Mouse (Mus musculus) stomach, embryonic 16.5 days (tissue): ENCODE results near the gene Mybpc3. TPM values are rescaled to one million over a fixed set of nuclear protein-coding genes. Genes with fewer than 3 reads are reported as not detected.

Experiments used
- ATAC-seq: fragments of 200-750 bp; cut with Nextera tagmentation; 2 replicates; pipeline ENCODE4 v1.8.0; 2017; ENCODE audit warnings: moderate number of reproducible peaks, moderate TSS enrichment; ENCODE audit not compliant: insufficient read depth, low FRiP score
- H3K27ac ChIP-seq: fragments of 300-500 bp; sonication (generic); 2 replicates; pipeline ENCODE4 v1.5.1; 2014; ENCODE audit warnings: low read length
- H3K27me3 ChIP-seq: fragments of 300-500 bp; sonication (generic); 2 replicates; pipeline ENCODE4 v1.6.1; 2014; ENCODE audit warnings: low read length, control low read depth, mixed read lengths; ENCODE audit not compliant: control insufficient read depth, insufficient read depth
- H3K36me3 ChIP-seq: fragments of 300-500 bp; sonication (generic); 2 replicates; pipeline ENCODE4 v1.6.1; 2014; ENCODE audit warnings: low read length; ENCODE audit not compliant: control insufficient read depth, insufficient read depth
- H3K4me1 ChIP-seq: fragments of 300-500 bp; sonication (generic); 2 replicates; pipeline ENCODE4 v1.6.1; 2014; ENCODE audit warnings: low read length, control low read depth, mixed read lengths; ENCODE audit not compliant: control insufficient read depth, insufficient read depth
- H3K4me2 ChIP-seq: fragments of 300-500 bp; sonication (generic); 2 replicates; pipeline ENCODE4 v1.6.1; 2014; ENCODE audit warnings: low read depth, low read length, mixed read lengths
- H3K4me3 ChIP-seq: fragments of 300-500 bp; sonication (generic); replicated peaks from 2 replicates; pipeline ENCODE4 v1.5.1; 2014; ENCODE audit warnings: mild to moderate bottlenecking, low read length
- H3K9ac ChIP-seq: fragments of 300-500 bp; sonication (generic); 2 replicates; pipeline ENCODE4 v1.6.1; 2014; ENCODE audit warnings: low read length
- H3K9me3 ChIP-seq: fragments of 300-500 bp; sonication (generic); replicated peaks from 2 replicates; pipeline ENCODE4 v1.6.1; 2016; ENCODE audit warnings: low read length, control low read depth; ENCODE audit not compliant: control insufficient read depth
- WGBS: fragments of 180-500 bp; shearing (Covaris S2); extraction: QIAGEN DNeasy Blood & Tissue Kit; methylation state at CpG from one replicate; pipeline ENCODE4 v1.1.7; 2014; 5-methylcytosine and 5-hydroxymethylcytosine counted together
- polyA plus RNA-seq: library from polyadenylated mRNA; unstranded; fragments of >200 nt; fragmentation: Nextera tagmentation; extraction: Ambion mirVana; gene quantifications from 2 replicates; pipeline ENCODE4 v1.2.1, GENCODE M21; 2015

Mybpc3 gene
- polyA plus RNA-seq, 1 experiment from 2014 or later, result 0.54 TPM

- no peaks in the 10 kb centered on the region for H3K4me1 ChIP-seq
- no peak overlapping the region for H3K27ac ChIP-seq
- peak overlapping the region; percentile 73 for H3K9ac ChIP-seq
- 8% methylated on average over 39 of the region's 42 CpGs for WGBS
- peak overlapping the region; percentile 76 for H3K4me2 ChIP-seq
- H3K27me3 ChIP-seq, result no peaks in the 10 kb centered on the region
- H3K4me3 ChIP-seq, result peak overlapping the region; percentile 44
- ATAC-seq, result peak; percentile 78
- no peaks in the 10 kb centered on the region for H3K9me3 ChIP-seq
- H3K36me3 ChIP-seq, result no peaks in the 10 kb centered on the region
Measured at GRCm38 (mm10) chr2:91114781-91115577, 3.0 kb upstream of the Mybpc3 start.

DNA sequence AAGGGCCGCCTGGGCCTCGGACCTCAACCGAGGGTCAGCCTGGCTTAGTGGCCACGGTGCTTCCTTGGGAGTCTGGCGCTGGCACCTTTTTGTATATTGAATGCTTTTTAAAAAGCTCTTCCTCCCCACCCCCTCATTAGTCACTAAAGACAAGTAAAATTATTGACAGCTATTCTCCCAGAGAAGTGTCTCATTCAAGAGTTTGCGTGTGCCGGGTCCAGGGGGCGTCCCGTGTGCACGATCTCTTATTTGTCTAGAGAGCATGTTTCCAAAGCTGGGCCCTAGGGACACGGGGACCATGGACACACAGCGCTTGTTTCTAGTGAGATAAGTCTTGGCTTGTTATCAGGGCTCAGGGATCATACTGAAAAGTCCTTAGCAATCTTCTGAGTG lies 2.4 kb upstream of the Mybpc3 start:
- Histone ChIP-seq H3K4me1 (no peaks in the 10 kb centered on the region), H3K4me3 (peak overlapping the region; percentile 44), H3K9ac (peak overlapping the region; percentile 73), H3K27me3 (no peaks in the 10 kb centered on the region), H3K36me3 (no peaks in the 10 kb centered on the region), H3K27ac (no peak overlapping the region), H3K9me3 (no peaks in the 10 kb centered on the region), H3K4me2 (peak overlapping the region; percentile 76)
- no peak for ATAC-seq
- 32% methylated on average over 12 of the region's 12 CpGs for WGBS

DNA sequence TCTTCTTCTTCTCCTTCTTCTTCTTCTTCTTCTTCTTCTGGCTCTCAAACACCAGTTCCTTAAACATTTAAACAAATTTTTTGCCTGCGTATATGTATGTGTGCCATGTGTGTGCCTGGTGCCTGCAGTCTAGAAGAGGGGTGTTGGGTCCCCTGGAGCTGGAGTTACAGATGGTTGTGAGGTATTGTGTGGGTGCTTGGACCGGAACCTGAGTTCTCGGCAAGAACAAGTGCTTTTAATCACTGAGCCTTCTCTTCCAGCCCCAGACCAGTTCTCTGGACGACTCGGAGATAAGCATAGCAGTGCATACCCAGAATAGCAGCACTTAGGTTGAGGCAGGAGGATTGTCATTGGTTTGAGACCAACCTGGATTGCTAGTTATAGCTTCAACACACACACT lies 1.1 kb upstream of the Mybpc3 start:
- H3K36me3 ChIP-seq, result no peaks in the 10 kb centered on the region
- H3K9ac ChIP-seq, result no peak overlapping the region
- H3K9me3 ChIP-seq, result no peaks in the 10 kb centered on the region
- no peaks in the 10 kb centered on the region for H3K4me1 ChIP-seq
- WGBS, result 76% methylated on average over 5 of the region's 5 CpGs
- no peak for ATAC-seq
- H3K27ac ChIP-seq, result no peak overlapping the region
- no peak overlapping the region for H3K4me3 ChIP-seq
- no peaks in the 10 kb centered on the region for H3K27me3 ChIP-seq
- no peak overlapping the region for H3K4me2 ChIP-seq

GRCm38 (mm10) chr2:91118647-91119046 lies 703 bp downstream of the Mybpc3 start:
- no peak overlapping the region for H3K27ac ChIP-seq
- ATAC-seq, result no peak
- no peaks in the 10 kb centered on the region for H3K4me1 ChIP-seq
- no peak overlapping the region for H3K4me2 ChIP-seq
- no peaks in the 10 kb centered on the region for H3K36me3 ChIP-seq
- H3K9me3 ChIP-seq, result no peaks in the 10 kb centered on the region
- H3K9ac ChIP-seq, result no peak overlapping the region
- H3K27me3 ChIP-seq, result no peaks in the 10 kb centered on the region
- H3K4me3 ChIP-seq, result no peak overlapping the region
- 69% methylated on average over 1 of the region's 1 CpGs for WGBS

DNA sequence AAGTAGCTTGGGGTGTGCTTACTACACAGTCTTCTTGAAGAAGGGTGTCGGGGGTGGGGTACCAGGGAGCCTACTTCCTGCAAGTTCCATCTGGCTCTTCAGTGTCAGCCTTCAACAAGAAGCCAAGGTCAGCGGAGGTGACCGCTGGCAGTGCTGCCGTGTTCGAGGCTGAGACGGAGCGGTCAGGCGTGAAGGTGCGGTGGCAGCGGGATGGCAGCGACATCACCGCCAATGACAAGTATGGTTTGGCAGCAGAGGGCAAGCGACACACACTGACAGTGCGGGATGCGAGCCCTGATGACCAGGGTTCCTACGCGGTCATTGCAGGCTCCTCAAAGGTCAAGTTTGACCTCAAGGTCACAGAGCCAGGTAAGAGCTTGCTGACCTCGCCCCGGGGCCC lies 1.1 kb downstream of the Mybpc3 start:
- H3K4me3 ChIP-seq, result no peak overlapping the region
- no peak overlapping the region for H3K27ac ChIP-seq
- whole genome bisulfite sequencing, result 89% methylated on average over 19 of the region's 19 CpGs
- no peaks in the 10 kb centered on the region for H3K9me3 ChIP-seq
- H3K9ac ChIP-seq, result no peak overlapping the region
- no peak overlapping the region for H3K4me2 ChIP-seq
- no peaks in the 10 kb centered on the region for H3K4me1 ChIP-seq
- ATAC-seq, result no peak
- H3K27me3 ChIP-seq, result no peaks in the 10 kb centered on the region
- no peaks in the 10 kb centered on the region for H3K36me3 ChIP-seq

GRCm38 (mm10) chr2:91119551-91119950 lies 1.6 kb downstream of the Mybpc3 start:
- no peaks in the 10 kb centered on the region for H3K36me3 ChIP-seq
- no peak overlapping the region for H3K4me2 ChIP-seq
- no peak overlapping the region for H3K27ac ChIP-seq
- no peak for ATAC-seq
- no peak overlapping the region for H3K4me3 ChIP-seq
- no peak overlapping the region for H3K9ac ChIP-seq
- no peaks in the 10 kb centered on the region for H3K9me3 ChIP-seq
- no peaks in the 10 kb centered on the region for H3K4me1 ChIP-seq
- no peaks in the 10 kb centered on the region for H3K27me3 ChIP-seq
- 85% methylated on average over 6 of the region's 6 CpGs for whole genome bisulfite sequencing

- H3K36me3 ChIP-seq, result no peaks in the 10 kb centered on the region
- H3K27me3 ChIP-seq, result no peaks in the 10 kb centered on the region
- 63% methylated on average over 6 of the region's 6 CpGs for WGBS
- H3K9ac ChIP-seq, result no peak overlapping the region
- no peak for ATAC-seq
- H3K9me3 ChIP-seq, result no peaks in the 10 kb centered on the region
- H3K27ac ChIP-seq, result no peak overlapping the region
- H3K4me2 ChIP-seq, result no peak overlapping the region
- H3K4me1 ChIP-seq, result no peaks in the 10 kb centered on the region
- H3K4me3 ChIP-seq, result no peak overlapping the region
Measured at GRCm38 (mm10) chr2:91120261-91120671, 2.3 kb downstream of the Mybpc3 start.

- Histone ChIP-seq H3K36me3 (no peaks in the 10 kb centered on the region), H3K27me3 (no peaks in the 10 kb centered on the region), H3K4me1 (no peaks in the 10 kb centered on the region), H3K4me2 (no peak overlapping the region), H3K9ac (no peak overlapping the region), H3K9me3 (no peaks in the 10 kb centered on the region), H3K27ac (no peak overlapping the region), H3K4me3 (no peak overlapping the region)
- ATAC-seq, result no peak
- 79% methylated on average over 6 of the region's 6 CpGs for WGBS
Measured at GRCm38 (mm10) chr2:91121011-91121410, 3.1 kb downstream of the Mybpc3 start.

DNA sequence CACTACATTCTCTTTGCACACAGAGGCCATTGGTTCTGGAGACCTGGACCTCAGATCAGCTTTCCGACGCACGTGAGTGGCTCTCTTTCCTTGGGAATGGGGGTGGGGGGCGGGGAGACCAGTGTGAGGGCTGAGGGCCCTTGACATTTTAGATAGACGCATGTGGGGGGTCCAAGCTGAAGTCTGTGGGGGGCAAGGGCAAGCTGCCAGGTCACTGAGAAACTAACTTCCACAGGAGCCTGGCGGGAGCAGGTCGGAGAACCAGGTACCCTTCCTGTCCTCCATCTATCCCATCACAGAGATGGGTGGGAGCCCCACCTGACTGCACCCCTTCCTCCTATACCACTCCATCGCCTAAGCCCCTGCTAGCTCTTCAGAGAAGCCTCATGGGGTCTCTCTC lies 3.6 kb downstream of the Mybpc3 start:
- Histone ChIP-seq H3K36me3 (no peaks in the 10 kb centered on the region), H3K9me3 (no peaks in the 10 kb centered on the region), H3K4me1 (no peaks in the 10 kb centered on the region), H3K9ac (no peak overlapping the region), H3K4me2 (no peak overlapping the region), H3K27ac (no peak overlapping the region), H3K27me3 (no peaks in the 10 kb centered on the region), H3K4me3 (no peak overlapping the region)
- 58% methylated on average over 8 of the region's 8 CpGs for WGBS
- ATAC-seq, result no peak
